Mouse (Mus musculus): ENCODE results near the gene Cnksr3. TPM values are rescaled to one million over a fixed set of nuclear protein-coding genes. Genes with fewer than 3 reads are reported as not detected.

The Cnksr3 gene
- total RNA-seq (2022) = 10 to 100 TPM; 17.2 to 25.1 (median 23.2) TPM

DNA sequence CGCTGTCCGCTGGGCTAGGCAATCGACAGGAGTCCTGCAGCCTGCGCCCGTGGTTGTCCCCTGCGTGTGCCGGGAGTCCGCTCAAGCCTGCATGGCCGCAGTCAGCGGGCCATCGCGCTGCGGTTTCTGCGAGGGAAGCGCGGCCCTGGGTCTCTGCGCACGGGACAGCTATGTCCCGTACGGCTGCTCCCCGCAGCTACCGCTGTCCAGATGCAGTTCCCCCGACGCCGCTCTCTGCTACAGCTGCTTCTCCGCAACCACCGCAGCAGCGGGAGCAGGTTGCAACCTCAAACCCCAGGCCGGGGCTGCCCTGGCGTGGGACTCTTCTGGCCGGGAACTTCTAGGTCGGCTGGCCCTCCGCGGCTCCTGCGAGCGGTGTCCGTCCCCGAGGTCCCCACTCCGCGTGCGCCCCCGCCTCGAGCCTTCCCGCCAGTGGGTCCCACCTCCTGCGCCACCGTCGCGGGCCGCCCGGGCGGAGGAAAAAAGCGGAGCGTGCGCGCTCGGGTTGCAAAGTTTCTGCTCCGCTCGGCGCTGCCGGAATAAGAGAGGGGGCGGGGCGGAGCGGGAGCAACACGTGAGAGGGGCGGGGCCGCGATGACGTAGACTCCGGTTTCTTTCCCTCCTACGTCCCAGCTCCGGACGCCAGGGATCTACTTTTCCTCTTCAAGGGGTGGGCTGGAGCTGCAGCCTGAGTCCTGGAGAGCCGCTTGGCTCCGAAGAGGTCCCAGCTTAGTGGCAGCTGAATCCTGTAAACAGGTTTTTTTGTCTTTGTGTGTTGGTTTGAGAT lies at the start of gene Cnksr3:
Gene Cnksr3 (minus strand): TSS at position 542 of the 787 bp plus-strand sequence.
- peak; percentile 97 for DNase-seq (ENCODE audit: low spot score)

DNA sequence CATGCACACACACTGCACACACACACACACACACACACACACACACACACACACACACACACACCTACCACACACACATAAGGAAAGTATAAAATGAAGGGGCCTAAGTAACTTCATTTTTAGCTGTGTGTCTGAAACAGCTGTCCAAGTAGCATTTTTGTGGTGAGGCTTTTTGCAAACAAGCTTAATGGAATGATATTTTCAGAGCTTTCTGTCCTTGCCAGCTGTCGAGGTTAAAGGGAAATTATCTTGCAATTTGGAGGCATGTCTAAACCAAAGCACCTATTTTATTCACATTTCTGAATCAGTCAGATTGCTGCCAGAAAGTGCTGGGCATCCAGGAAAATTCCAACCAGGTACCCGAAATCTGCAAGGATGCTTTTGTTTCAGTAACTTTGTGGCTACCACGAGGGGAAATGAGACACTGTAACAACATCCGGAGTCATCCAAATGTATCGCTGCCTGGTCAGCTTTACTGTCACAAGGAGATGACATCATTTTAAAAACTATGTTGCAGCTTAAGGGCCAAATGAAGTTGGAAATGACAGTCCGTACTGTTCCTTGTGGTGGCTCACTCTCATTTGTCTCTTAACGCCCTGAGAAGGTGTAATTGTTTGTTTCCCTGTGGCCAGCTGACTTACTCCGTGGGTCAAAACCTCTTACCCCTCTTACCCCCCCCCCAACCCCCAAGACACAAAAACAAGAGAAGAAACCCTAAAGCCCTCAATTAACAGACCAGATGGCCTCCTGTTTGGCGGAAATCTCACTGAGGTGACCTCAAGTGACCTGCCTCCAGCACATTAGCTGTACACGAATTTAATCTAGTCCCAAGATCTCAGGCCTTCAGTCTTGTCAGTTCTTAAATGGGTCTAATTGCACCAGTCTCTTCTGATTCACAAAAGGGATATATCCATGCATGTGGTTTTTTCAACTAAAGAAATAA lies 48.4 kb upstream of the Cnksr3 start:
- DNase-seq (ENCODE audit: low spot score) = peak; percentile 16

DNA sequence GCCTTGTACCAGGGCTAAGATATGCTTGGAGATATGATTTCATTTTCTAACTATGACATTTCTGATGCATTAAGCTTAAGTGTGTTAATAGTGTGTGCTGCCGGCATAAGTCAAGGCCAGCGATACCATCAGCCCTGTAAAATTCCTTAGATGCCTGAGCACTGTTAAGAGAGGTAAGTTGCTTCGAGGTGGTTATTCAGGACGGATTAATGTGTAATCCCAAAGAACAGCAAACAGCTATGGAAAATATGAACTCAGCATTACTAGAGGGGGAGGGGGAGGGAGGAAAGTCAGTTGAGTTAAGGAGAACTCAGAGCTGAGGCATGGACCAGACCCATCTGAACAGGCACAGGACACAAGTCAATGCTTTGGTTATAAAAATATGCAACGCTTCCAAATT lies 46.6 kb upstream of the Cnksr3 start:
- no peak for DNase-seq (ENCODE audit: low spot score)

DNA sequence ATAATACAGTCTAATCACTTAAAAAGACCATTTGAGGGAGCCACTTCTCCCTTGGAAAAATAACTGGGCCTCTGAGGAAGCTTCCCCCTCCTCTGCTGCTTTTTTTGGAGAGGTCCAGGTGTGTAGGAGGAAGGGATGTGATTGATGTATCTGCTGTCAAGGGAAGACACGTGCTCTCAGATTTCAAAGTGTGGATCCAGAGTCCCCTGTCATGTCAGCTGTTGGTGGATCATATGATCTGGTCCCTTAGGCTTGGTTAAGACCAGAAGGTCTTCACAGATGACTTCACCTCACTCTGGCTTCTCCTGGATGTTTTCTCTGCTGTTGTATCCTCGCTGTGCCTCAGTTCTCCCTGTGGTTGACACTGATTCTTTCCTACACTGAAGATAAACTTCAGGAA lies 38.4 kb upstream of the Cnksr3 start:
- no peak for DNase-seq (ENCODE audit: low spot score)

DNA sequence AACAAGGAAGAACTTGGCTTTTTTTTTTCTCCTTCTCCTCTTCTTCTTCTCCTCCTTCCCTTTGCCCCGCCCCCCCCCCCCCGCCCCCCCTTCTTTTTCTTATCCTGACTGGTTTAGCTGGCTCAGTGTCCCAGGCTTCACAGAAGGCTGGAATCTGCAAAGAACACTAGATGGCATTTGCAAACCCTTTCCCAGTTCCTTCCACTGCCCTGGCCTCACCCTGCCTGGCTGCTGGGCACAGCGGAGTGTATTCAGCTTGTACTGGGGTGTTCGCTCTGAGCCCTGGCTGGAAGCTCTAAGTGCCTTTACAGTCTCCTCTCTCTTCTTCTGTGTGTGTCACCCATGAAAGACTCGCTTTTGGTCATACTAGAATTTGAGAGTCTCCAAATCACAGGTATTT lies 22.6 kb upstream of the Cnksr3 start:
- no peak for DNase-seq (ENCODE audit: low spot score)

DNA sequence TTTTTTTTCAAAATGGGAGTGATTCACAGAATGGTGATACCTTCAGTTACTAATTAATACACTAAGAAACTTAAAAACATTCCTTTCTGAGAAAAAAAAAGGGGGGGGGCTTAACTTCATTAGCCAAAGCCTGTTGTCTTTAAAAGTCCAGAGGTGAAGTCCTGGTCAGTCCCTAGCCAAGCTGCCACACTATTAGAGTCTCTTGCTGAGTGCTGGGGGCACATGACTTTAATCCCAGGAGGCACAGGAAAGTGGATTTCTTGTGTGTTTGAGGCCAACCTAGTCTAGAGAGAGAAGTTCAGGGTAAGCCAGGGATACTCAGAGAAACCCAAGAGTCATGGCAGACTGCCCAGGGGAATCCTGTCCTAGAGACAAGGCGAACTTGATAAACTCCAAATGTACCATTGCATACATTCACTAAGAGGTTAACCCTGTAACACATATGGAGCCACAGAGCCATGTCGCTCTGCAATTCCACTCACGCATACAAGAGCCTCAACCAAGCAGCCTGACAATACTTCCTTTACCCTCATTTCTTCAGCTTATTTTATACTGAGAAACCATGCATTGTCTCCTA lies 5.6 kb upstream of the Cnksr3 start:
- no peak for DNase-seq (ENCODE audit: low spot score)

DNA sequence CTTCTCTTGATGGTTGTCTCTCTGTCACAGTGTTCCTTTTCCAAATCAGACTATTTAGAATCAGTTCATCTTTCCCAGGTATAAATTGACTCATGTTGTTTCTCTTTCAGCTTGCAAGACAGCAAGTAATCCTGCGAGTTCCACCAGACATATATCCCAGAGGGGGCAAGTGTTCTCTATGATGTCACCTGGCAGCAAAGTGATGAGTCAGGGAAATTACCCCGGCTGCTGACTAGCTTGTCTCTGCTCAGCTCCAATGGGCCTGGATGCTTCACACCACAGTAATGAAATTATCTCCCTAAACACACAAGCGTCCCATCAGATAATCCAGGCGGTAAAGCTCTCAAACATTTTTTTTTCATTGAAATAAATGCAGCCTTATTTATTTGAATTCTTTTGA lies 2.7 kb upstream of the Cnksr3 start:
- no peak for DNase-seq (ENCODE audit: low spot score)

DNA sequence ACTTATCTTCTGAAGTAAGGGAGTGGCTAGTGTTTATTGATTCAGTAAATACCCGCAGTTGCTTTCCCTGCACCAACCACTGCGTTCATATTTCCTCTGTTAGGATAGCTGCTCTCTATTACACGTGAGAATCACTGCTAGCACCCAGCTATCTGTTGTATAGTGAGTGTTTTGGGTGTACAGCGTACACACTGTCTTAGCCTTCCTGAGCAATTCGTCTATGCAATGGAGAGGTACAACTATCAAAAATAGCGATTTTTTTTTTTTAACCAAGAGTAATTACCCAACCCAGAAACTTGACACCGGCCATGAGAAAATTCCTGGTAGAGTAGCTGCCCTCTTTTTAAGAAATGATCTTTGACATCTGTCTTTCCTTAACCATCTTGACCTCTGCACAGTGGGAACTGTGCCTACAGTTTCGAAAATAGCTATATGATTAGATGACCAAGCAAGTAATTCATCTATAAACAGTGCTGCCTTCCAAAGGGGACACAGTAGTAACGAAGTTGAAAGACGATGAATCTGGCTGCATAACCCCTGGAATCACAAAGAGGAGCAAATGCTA lies 1.1 kb upstream of the Cnksr3 start:
- no peak for DNase-seq (ENCODE audit: low spot score)

DNA sequence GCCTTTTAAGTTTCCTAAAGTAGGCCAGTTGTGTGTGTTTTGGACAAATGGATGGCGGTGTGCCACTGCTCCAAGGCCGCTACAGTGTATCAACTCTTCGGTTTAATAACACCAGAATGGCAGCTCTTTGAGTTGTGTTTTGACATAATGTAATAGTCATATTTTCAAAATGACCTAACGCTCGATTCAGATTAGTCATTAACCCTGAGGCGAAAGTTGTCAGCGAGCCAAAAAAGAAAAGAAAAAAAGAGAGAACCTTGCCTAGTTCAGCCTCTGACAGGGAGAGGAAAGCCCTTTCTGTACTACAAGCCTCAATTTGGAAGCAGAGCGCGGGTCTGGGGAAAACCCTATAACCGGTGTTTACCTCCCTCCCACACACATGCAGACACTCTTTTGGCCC lies 500 bp upstream of the Cnksr3 start:
- DNase-seq (ENCODE audit: low spot score) = peak; percentile 78

DNA sequence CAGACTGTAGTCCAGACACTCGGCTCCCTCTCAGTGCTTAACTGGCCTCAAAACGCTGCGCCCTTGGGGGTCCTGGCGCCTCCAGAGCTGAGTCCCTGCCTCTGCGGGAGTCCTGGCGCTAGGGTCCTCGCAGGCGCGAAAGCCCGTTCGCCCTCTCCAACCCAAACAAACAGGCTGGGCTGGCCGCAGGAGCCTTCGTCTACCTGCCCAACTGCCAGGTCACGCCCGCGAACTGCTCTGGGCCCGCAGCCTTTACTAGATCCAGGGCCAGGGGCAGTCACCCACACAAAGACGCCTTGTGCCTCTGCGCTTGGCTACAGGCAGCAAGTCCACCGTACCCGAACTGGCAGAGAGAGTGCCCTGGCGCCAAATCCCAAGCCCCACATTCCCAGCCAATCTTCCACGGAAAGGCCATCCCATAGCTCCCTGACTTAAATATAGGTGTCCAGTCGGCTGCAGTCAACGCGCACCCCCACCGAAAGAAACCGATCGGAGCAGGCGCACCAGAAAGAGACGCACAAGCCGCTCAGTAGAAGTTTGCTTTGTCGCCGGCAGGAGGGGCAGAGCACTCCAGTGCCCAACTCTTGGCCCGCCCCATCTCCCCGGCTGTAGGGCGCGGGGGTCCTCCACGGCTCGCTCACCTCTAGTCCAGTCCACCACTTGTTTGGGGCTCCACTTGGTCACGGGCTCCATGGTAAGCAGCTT lies 894 bp downstream of the Cnksr3 start:
- DNase-seq (ENCODE audit: low spot score) = peak; percentile 79

DNA sequence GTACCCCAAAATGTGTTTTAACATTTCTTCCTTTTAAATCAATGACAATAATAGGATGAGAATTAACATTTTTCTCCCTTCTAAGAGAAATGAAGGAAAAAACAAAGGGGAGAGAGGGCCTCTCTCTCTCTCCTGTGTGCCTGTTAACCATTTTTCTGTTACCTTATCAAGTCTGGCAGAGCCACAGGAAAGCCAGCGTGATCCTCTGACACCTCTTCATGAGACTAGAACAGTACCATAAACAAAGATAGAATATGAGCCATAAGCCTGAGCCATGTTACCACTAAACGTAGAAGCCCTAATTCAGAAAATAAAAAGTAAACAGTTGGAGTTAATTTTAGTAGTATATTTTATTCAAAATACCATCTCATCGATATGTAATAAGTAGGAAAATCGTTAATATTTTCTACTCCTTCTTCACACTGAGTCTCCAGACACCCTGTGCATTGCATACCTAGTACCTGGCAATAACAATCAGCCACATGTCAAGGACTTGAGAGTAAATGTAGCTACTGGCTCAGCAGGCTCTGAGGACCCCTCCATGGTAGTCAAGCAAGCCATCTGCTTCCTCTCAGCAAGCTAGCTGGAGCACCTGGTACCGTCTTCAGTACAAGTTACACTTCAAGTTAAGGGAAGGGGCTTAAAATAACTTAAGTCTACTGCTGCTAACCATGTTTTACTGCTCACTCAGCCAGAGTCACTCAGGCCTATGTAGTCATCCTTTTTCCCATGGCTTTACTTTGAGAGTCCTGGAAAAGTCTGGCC lies 2.2 kb downstream of the Cnksr3 start:
- no peak for DNase-seq (ENCODE audit: low spot score)

DNA sequence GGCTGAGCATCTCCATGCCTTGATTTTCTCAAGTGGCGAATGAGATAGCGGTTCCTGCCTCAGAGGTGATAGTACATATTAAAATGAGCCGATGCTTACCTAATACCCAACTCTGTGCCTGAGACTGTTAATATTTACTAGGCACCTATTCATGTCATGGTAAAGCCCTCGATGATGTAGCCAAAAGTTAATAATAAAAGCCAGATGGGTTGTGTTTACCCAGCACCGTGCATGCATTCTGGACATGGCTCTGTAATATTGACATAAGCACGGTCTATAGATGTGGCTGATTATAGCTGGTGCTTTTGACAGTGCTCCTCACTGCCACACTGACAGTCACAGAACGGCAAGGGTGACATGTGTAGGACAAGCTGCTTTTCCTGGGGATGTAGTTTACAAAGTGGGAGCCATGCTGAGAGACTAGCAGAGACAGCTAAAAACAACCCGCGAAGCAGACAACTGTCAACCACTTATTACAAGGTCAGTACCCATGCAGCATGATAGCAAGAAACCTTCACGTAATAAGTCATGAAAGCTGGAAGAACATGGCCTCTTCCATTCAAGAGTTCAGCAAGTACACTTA lies 3.1 kb downstream of the Cnksr3 start:
- DNase-seq (ENCODE audit: low spot score) = no peak

DNA sequence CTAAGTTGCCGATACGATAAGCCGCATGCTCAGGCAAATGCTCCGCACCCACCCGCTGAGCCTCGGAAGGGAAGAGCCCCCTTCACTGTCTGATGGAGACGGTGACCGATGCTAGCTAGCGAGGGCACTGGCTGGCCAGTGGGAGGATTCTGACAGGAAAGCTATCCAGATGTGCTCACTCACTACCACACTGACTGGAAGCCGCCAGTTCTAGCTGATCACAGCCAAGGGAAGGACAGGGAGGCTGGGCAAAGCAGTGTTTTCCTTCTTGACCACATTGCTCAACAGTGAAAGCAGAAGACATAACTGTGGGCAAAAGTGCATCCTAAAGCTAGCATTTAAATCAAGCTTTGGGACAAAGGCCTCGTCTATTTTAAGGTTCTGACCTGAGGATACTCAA lies 4.7 kb downstream of the Cnksr3 start:
- no peak for DNase-seq (ENCODE audit: low spot score)

DNA sequence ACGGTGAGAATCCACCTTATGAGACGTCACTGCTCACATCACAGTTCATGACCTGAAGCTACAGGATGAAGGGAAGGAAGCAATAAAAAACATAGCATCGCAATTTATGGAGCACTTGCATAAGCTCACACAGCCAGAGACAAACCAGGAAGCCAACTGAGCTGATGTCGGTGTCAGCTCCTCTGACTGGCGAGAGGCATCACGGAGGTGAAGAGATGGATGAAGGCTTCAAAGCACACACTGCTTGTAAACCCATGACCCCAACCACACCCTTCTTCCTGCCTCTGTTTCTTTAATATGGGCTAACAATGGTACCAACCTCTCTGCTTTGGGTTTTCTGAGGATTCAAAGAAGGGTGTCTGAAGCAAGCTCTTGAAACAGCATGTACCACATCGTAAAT lies 5.5 kb downstream of the Cnksr3 start:
- no peak for DNase-seq (ENCODE audit: low spot score)

DNA sequence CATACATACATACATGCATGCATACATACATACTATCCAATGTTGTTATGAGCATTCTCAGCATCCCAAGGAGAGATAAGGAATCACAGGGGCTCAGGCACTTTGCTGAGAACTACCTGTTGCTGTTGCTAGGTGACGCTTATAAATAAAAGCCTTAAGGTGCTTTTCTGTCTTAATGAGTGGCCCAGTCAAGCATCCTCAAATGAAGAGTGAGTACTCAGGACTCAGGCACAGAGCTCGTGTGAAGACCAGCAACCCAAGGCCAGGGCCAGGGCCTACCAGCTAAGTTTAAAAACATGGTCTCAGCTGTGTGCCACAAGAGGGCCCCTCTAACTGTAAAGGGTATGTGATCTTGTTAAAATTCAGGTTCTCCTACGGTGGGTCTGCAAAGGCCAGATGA lies 6.5 kb downstream of the Cnksr3 start:
- no peak for DNase-seq (ENCODE audit: low spot score)

DNA sequence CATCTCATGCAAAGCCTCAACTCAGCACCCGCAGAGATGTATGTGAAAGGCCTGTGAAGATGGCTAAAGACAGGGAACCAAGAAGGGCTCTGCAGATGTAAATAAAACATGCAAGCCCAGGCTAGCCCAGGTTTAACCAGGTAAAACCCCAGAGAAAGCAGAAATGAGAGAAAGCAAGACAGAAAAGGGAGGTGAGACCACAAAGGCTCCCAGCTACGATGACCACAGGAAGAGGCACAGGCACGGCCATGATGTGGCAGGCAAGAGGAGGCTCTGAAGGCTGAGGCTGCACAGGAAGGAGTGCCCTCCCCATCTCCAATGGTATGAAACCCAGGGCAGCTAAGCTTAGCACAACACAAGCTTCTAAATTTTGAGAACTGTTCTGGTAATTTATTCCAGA lies 7.1 kb downstream of the Cnksr3 start:
- no peak for DNase-seq (ENCODE audit: low spot score)

DNA sequence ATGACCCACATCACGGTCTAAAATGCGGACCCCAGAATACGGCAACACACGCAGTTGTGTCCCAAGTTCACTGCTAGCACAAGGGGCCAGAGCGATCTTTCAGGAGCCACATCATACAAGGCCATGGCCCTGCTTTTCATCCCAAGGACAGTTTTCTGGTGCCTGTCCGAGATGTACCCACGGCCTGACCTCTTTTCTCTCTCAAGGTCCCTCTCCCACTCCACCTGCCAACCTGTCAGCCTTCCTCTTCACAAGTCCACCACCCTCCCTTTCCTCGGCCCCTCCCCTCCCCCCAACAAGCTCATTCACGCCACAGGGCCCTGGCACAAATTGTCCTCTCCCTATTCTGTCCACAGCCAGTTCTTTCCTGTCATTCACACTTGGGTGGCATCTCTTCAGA lies 9.5 kb downstream of the Cnksr3 start:
- DNase-seq (ENCODE audit: low spot score) = no peak

DNA sequence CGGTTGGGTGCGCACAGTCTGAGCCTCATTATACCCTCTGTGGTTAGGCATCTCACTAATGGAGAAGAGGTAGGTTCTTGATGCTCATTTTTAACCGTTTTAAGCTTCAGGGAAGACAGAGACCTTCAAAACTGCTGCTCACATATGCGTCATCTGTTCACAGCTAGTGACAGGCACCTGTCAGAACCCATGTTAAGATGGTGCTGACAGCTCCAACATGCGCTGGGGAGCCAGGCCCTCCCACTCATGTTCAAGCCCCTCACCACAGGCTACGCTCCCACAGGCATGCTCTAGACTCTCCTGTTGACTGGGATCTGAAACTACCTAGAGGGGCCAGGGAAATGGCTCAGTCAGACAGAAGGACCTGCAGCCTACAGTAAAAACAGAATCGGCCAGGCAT lies 11.4 kb downstream of the Cnksr3 start:
- DNase-seq (ENCODE audit: low spot score) = no peak

DNA sequence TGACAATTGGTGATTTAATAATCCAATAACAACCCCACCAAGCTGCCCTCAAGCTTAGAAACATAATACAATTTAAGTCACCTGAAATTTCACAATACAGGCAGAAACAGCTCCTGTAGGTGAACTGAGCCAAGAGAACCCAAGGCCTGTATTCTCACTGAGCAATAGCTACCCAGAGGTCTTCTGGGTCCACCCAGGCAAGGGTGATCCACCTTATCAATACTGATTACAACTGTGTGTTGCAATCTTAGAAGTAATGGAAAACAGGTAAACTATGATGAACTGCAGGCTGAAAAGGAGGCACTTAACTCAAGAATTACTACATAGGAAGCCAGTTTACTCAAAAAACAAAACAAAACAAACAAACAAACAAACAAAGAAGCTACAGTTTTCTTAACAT lies 13.8 kb downstream of the Cnksr3 start:
- no peak for DNase-seq (ENCODE audit: low spot score)

DNA sequence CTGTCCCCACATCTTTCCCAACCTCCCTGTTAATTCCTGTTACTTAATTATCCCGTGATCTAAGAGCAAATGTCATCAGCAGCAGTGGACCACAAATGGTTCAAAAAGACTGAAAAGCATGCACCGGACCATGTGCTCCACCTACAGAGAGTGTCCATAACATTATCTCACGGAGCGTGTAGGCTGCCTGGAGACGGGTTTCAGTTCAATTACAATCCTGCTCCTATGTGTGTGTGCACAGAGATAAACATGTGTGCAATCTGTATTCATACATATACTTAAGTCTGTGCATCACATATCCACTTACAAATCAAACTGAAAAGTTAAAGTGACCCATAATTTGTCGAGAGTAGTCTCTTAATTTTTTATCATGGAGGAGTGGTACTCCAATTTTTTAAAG lies 14.3 kb downstream of the Cnksr3 start:
- DNase-seq (ENCODE audit: low spot score) = no peak

Measured in heart, adult 8-10 months (tissue).